Mouse (Mus musculus): ENCODE results near the gene Pibf1. TPM values are rescaled to one million over a fixed set of nuclear protein-coding genes. Genes with fewer than 3 reads are reported as not detected.

Gene Pibf1
- 10 to 100 TPM; 12.2 to 12.3 TPM for total RNA-seq (2023)

DNA sequence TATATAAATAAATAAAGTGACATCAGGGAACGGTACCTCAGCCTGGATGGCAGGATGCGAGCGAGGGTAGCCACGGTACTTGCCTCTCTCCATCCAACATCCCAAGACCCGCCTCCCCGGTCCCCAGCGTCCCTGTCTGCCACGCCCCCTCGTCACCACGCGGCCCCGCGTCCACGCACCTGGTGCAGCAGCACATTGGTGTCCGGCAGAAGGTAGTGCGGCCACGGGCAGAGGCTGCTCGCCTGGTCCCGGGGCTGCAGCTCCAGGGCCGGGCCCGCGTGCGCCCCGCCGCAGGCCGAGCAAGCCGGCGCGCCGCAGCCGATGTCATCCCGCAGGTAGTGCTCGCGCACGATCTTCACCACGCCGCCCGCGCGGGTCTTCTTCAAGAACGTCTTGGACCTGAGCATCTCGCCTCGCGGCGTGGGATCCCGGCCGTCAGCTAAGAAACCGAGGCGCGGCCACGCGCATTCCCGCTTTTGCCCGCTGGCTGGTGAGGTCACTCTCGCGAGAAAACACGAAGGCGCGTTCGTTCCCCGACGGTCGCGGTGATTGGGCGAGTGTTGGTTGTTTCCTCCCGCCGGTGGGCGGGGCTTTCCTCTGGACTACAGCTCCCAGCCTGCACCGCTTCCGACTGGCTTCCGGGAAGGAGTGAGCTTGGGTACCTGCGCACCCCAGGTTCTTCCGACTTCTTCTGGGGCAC is at the start of gene Pibf1, which contains the start of gene Dis3:
TSS of gene Pibf1 (plus strand) at position 158 of the 700 bp plus-strand sequence.
TSS of gene Dis3 (minus strand) at position 504 of the 700 bp plus-strand sequence.

DNA sequence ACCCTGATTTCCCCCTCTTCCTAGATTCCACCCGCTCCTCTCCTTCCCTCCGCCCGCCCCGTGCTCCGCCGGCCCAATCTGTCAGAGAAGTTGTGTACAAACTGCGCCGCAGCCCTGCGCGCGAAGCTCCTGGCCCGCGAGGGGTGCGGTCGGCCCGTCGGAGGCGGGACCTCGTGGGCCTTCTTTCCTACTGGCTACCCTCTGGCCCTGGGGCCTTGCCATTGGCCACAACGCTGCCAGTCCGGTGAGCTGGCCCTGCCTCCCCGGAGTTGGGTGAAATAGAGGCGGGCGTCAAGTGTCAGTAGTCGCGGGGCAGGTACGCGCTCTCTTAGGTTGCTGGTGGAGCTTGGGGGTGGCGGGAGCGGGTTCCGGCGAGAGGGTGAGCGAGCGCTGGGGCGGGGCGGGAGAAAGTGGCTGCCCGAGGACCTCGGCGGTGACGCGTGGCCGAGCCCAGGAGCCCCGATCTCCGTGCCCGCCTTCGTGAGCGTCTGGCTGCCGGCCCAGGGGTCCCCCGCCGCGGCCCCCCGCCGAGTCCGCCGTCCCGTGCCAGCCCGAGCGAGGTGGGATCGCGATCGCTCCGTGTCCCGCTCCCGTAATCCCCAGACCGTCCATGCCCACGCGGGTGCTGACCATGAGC is 199.3 kb downstream of the Pibf1 start, which contains the start of gene Klf5:
TSS of gene Klf5 (plus strand) at position 307 of the 637 bp plus-strand sequence.

Other genes with a start within 250 kb of the Pibf1 start
- 1 to 10 TPM in 1 of 2 experiments, not detected in 1; 1.2 TPM for gene Rpl36a-ps1, start 105.1 kb upstream of the Pibf1 start, total RNA-seq (2023)
- 10 to 100 TPM; 13.6 to 19.2 TPM for gene Mzt1, start 53.3 kb upstream of the Pibf1 start, total RNA-seq (2023)
- gene Bora, start 53.2 kb upstream of the Pibf1 start, total RNA-seq (2023) = 10 to 100 TPM; 19.3 to 21.0 TPM
- 10 to 100 TPM in 1 of 2 experiments, 1 to 10 TPM in 1; 9.2 to 11.6 TPM for gene Dis3, start 346 bp downstream of the Pibf1 start, total RNA-seq (2023)
- 10 to 100 TPM; 33.7 to 46.7 TPM for gene Klf5, start 199.3 kb downstream of the Pibf1 start, total RNA-seq (2023)